Mouse (Mus musculus) v-Abl transformed pro-B cells (cell line): ENCODE results near the gene Tcp11x2.

Experiments
- in situ Hi-C, 2 experiments: fragments of 400-800 bp; cut with MboI; formaldehyde crosslinking; loops; one replicate each; pipeline ENCODE4 v1.15.1; 2025; ENCODE audit not compliant: unreplicated experiment in 2 of 2

Tcp11x2 gene

GRCm38 (mm10) chrX:135693633-135694032 is at the start of gene Tcp11x2:
Gene Tcp11x2 (minus strand): TSS chrX:135693790.
- in situ Hi-C loops: no loop called here

GRCm38 (mm10) chrX:135743056-135743355 is 49.4 kb upstream of the Tcp11x2 start:
- in situ Hi-C loops: no loop called here

GRCm38 (mm10) chrX:135742304-135743055 is 48.9 kb upstream of the Tcp11x2 start, which contains the start of the genes Armcx5 and Gprasp1:
Gene Armcx5 (plus strand): TSS chrX:135742733.
Gene Gprasp1 (plus strand): TSS chrX:135742733.
- in situ Hi-C loops: no loop called here

- in situ Hi-C loops: no loop called here
Measured at GRCm38 (mm10) chrX:135738730-135739520, 45.3 kb upstream of the Tcp11x2 start.

GRCm38 (mm10) chrX:135725161-135725560 is 31.6 kb upstream of the Tcp11x2 start, which contains the start of gene Tmsb15a:
Gene Tmsb15a (minus strand): TSS chrX:135725261.
- in situ Hi-C loops: no loop called here

- in situ Hi-C loops: no loop called here
Measured at GRCm38 (mm10) chrX:135712845-135713244, 19.3 kb upstream of the Tcp11x2 start.

- in situ Hi-C loops: no loop called here
Measured at GRCm38 (mm10) chrX:135704349-135704748, 10.8 kb upstream of the Tcp11x2 start.

GRCm38 (mm10) chrX:135703111-135703510 is 9.5 kb upstream of the Tcp11x2 start:
- in situ Hi-C loops: no loop called here

- in situ Hi-C loops: no loop called here
Measured at GRCm38 (mm10) chrX:135687802-135688201, 5.8 kb downstream of the Tcp11x2 start.

GRCm38 (mm10) chrX:135681858-135682257 is 11.7 kb downstream of the Tcp11x2 start:
- in situ Hi-C loops: no loop called here

- in situ Hi-C loops: loop anchor here in 1 of 2 experiments (10.0 kb wide), 1 partner anchor 103 kb away; no protein-coding TSS in a partner anchor
Measured at GRCm38 (mm10) chrX:135652173-135652772, 41.3 kb downstream of the Tcp11x2 start.

GRCm38 (mm10) chrX:135627605-135628004 is 66.0 kb downstream of the Tcp11x2 start, which contains the start of gene Prame:
Gene Prame (minus strand): TSS chrX:135627705.
- in situ Hi-C loops: no loop called here
